ENCODE assay signal across 28 mouse cellular contexts in genomic region chr19:37533196-37533595, GRCm38 (mm10).
"Had no signal": no experiment of that assay in that cellular context is flagged by ENCODE, and none has a peak within 500 bp of the region (broad histone marks: within the 10 kb centered on the region; RNA-seq: fewer than 3 reads in every experiment).

No protein-coding gene starts in this region.

- ATAC-seq: forebrain, embryonic 13.5 days; forebrain, embryonic 14.5 days; forebrain, embryonic 15.5 days; forebrain, embryonic 16.5 days; forebrain, postnatal 0 days had no signal

- H3K36me3 ChIP-seq: embryonic facial prominence, embryonic 10.5 days; embryonic facial prominence, embryonic 12.5 days; embryonic facial prominence, embryonic 13.5 days; embryonic facial prominence, embryonic 15.5 days; forebrain, embryonic 10.5 days; forebrain, embryonic 12.5 days; forebrain, embryonic 15.5 days had no signal

- H3K4me3 ChIP-seq: embryonic facial prominence, embryonic 10.5 days; embryonic facial prominence, embryonic 12.5 days; embryonic facial prominence, embryonic 13.5 days; embryonic facial prominence, embryonic 15.5 days; erythroblast, embryonic 14.5 days; forebrain, embryonic 10.5 days; forebrain, embryonic 12.5 days; forebrain, embryonic 13.5 days; forebrain, embryonic 15.5 days; gastrocnemius, adult 2 months; heart, adult 2 months had no signal

- H3K9ac ChIP-seq: embryonic facial prominence, embryonic 12.5 days; embryonic facial prominence, embryonic 13.5 days; embryonic facial prominence, embryonic 15.5 days; forebrain, embryonic 12.5 days; forebrain, embryonic 13.5 days; forebrain, embryonic 15.5 days; forebrain, postnatal 0 days had no signal

- H3K4me1 ChIP-seq: embryonic facial prominence, embryonic 10.5 days; embryonic facial prominence, embryonic 12.5 days; embryonic facial prominence, embryonic 13.5 days; embryonic facial prominence, embryonic 15.5 days; forebrain, embryonic 10.5 days; forebrain, embryonic 12.5 days; forebrain, embryonic 13.5 days; forebrain, embryonic 15.5 days had no signal

- DNase-seq: cerebellum, adult 2 months; cerebellum, adult 8-10 months; cerebellum, adult 9-10 months; cerebellum, adult 9-11 months; cerebellum, postnatal 10 days; cerebellum, postnatal 14 days; cerebellum, postnatal 25 days; cerebellum, postnatal 36 days; embryo, embryonic 11 days; forebrain, postnatal 0 days; gastrocnemius, adult 2 months; gastrocnemius, postnatal 10 days; gastrocnemius, postnatal 14 days; gastrocnemius, postnatal 25 days; gastrocnemius, postnatal 36 days; heart, adult 18-20 months; heart, adult 2 months had no signal

- H3K4me2 ChIP-seq: embryonic facial prominence, embryonic 12.5 days; embryonic facial prominence, embryonic 13.5 days; embryonic facial prominence, embryonic 15.5 days; forebrain, embryonic 12.5 days; forebrain, embryonic 13.5 days; forebrain, embryonic 15.5 days had no signal

- H3K27ac ChIP-seq: embryonic facial prominence, embryonic 10.5 days; embryonic facial prominence, embryonic 12.5 days; embryonic facial prominence, embryonic 13.5 days; embryonic facial prominence, embryonic 15.5 days; forebrain, embryonic 10.5 days; forebrain, embryonic 12.5 days; forebrain, embryonic 13.5 days; forebrain, embryonic 15.5 days; gastrocnemius, adult 2 months; heart, adult 2 months had no signal

- H3K9me3 ChIP-seq: embryonic facial prominence, embryonic 10.5 days; embryonic facial prominence, embryonic 12.5 days; embryonic facial prominence, embryonic 13.5 days; embryonic facial prominence, embryonic 15.5 days; forebrain, embryonic 10.5 days; forebrain, embryonic 12.5 days; forebrain, embryonic 13.5 days; forebrain, embryonic 15.5 days had no signal

- H3K27me3 ChIP-seq: embryonic facial prominence, embryonic 12.5 days; embryonic facial prominence, embryonic 15.5 days; forebrain, embryonic 13.5 days; forebrain, embryonic 15.5 days had no signal
